In genomic region chr12:81690751-81691150, GRCm38 (mm10) we compare ENCODE assay signal across 11 mouse cellular contexts. TPM values are rescaled to one million over a fixed set of nuclear protein-coding genes. Genes with fewer than 3 reads are reported as not detected.
DNase-seq lines count a peak whose midpoint lies in the region; ATAC-seq lines count a peak whose summit lies in the region.
"Had no signal": no experiment of that assay in that cellular context is flagged by ENCODE, and none has a peak within 500 bp of the region (broad histone marks: within the 10 kb centered on the region; RNA-seq: fewer than 3 reads in every experiment).

No protein-coding gene starts in this region.

- H3K4me3 ChIP-seq in heart, embryonic 16.5 days (ENCODE audit: low read length): no peak overlapping the region

- WGBS in heart, embryonic 16.5 days: 59% methylated on average over 7 of the region's 7 CpGs

- no peaks in the 10 kb centered on the region for H3K9me3 ChIP-seq in heart, embryonic 16.5 days (replicated peaks; ENCODE audit: control insufficient read depth, low read length)

- peak overlapping the region; percentile 51 for H3K27ac ChIP-seq in heart, embryonic 16.5 days (ENCODE audit: low read length)
- H3K27ac ChIP-seq: liver, embryonic 14.5 days had no signal

- no peaks in the 10 kb centered on the region for H3K27me3 ChIP-seq in heart, embryonic 16.5 days (ENCODE audit: control insufficient read depth, insufficient read depth, low read length)
- H3K27me3 ChIP-seq: Patski had no signal

- H3K36me3 ChIP-seq in heart, embryonic 16.5 days (ENCODE audit: control insufficient read depth, insufficient read depth): no peaks in the 10 kb centered on the region

- H3K4me1 ChIP-seq in heart, embryonic 16.5 days (ENCODE audit: control insufficient read depth, insufficient read depth, low read length): no peaks in the 10 kb centered on the region; the same call in 1 of the 2 replicates

- DNase-seq in kidney, adult 11 months: peak; percentile 39
- DNase-seq in kidney, adult 9 months: no peak
- peak; percentile 48 for DNase-seq in kidney, postnatal 10 days
- DNase-seq in urinary bladder, postnatal 25 days (ENCODE audit: low spot score): no peak
- no peak for DNase-seq in left cerebral cortex, adult 18-20 months (ENCODE audit: low spot score in 2 of 2)
- no peak for DNase-seq in frontal cortex, postnatal 14 days (ENCODE audit: low spot score in 2 of 2)
- DNase-seq: cerebellum, adult 18-20 months had no signal

- peak; percentile 14; the same call in 1 of the 2 replicates for ATAC-seq in heart, embryonic 16.5 days (replicated peaks; ENCODE audit: extremely low read depth, insufficient read depth, low FRiP score)
- ATAC-seq: Patski had no signal

- no peak overlapping the region for H3K4me2 ChIP-seq in heart, embryonic 16.5 days (ENCODE audit: low read depth, low read length)
- H3K4me2 ChIP-seq: midbrain, embryonic 11.5 days had no signal

- H3K9ac ChIP-seq in heart, embryonic 16.5 days (ENCODE audit: low read length): no peak overlapping the region
- H3K9ac ChIP-seq: liver, embryonic 14.5 days had no signal

RNA-seq across cellular contexts. Expression of gene Ttc9, which starts 59.7 kb away (rescaled TPM):
- polyA plus RNA-seq in heart, embryonic 16.5 days (2015; fragmentation: Nextera tagmentation; extraction: Ambion mirVana): 4.0 and 4.5 TPM in 2 replicates
- 10 to 100 TPM; 49.1 to 52.8 TPM for total RNA-seq in left cerebral cortex, adult 18-20 months (2021)

Comparison
In these comparisons a context has a peak if more than half of its experiments do, and no peak if none do; other contexts are left out.
1. DNase-seq: peak in kidney, adult 11 months (single experiment) and kidney, postnatal 10 days (single experiment); none in kidney, adult 9 months (single experiment), urinary bladder, postnatal 25 days (single experiment), left cerebral cortex, adult 18-20 months (0 of 2) and frontal cortex, postnatal 14 days (0 of 2).